Mouse (Mus musculus) olfactory bulb, adult 2 months (tissue): ENCODE measurements around the gene 4931429L15Rik.

ENCODE experiments used
- CTCF ChIP-seq: fragments of 200-500 bp; IDR thresholded peaks from 2 replicates; pipeline ENCODE4 v1.5.1; 2012; ENCODE audit warnings: low read depth, mild to moderate bottlenecking, low read length, moderate library complexity; ENCODE audit not compliant: insufficient read depth
- POLR2A ChIP-seq: fragments of 200-500 bp; IDR thresholded peaks from 2 replicates; pipeline ENCODE4 v1.6.1; 2012; ENCODE audit warnings: mild to moderate bottlenecking, low read depth, low read length, moderate library complexity; ENCODE audit not compliant: insufficient read depth

GRCm38 (mm10) chr9:46339051-46339652, 19.4 kb upstream of the 4931429L15Rik start:
- TF ChIP-seq POLR2A (no peak), CTCF (no peak)
